Mouse (Mus musculus) lung, postnatal 25 days (tissue): ENCODE data around the gene 1110059G10Rik.
A peak's percentile ranks its signal among the peaks of the same experiment; 100 is the strongest.

Experiments
- DNase-seq: peaks from one replicate; pipeline ENCODE4 v3.0.0; 2022; ENCODE audit warnings: low spot score

1110059G10Rik gene

GRCm38 (mm10) chr9:122950643-122951475, at the start of gene 1110059G10Rik, which contains the start of gene Kif15:
1110059G10Rik (minus strand) TSS chr9:122951000.
Kif15 (plus strand) TSS chr9:122951046.
- peak; percentile 90 for DNase-seq

- no peak for DNase-seq
Measured at GRCm38 (mm10) chr9:122999193-122999586, 48.4 kb upstream of the 1110059G10Rik start.

GRCm38 (mm10) chr9:122998406-122999192, 47.8 kb upstream of the 1110059G10Rik start:
- DNase-seq, result no peak

GRCm38 (mm10) chr9:122928915-122929314, 21.9 kb downstream of the 1110059G10Rik start:
- DNase-seq, result no peak

GRCm38 (mm10) chr9:122922936-122923381, 27.8 kb downstream of the 1110059G10Rik start, which contains the start of gene Zfp105:
Zfp105 (plus strand) TSS chr9:122923072.
- DNase-seq, result peak; percentile 60

GRCm38 (mm10) chr9:122922436-122922835, 28.4 kb downstream of the 1110059G10Rik start:
- no peak for DNase-seq

GRCm38 (mm10) chr9:122902717-122903535, 47.9 kb downstream of the 1110059G10Rik start:
- peak; percentile 32 for DNase-seq

- DNase-seq, result no peak
Measured at GRCm38 (mm10) chr9:122901047-122901446, 49.8 kb downstream of the 1110059G10Rik start.
